Mouse (Mus musculus) lung, embryonic 14.5 days (tissue): Measurements from ENCODE around the gene Stx3. TPM values are rescaled to one million over a fixed set of nuclear protein-coding genes. Genes with fewer than 3 reads are reported as not detected.

Experiments used
- ATAC-seq: fragments of 200-750 bp; cut with Nextera tagmentation; 2 replicates; pipeline ENCODE4 v1.8.0; 2017; ENCODE audit warnings: mild to moderate bottlenecking, moderate TSS enrichment, moderate library complexity; ENCODE audit not compliant: insufficient read depth
- DNase-seq: peaks from one replicate; pipeline ENCODE4 v3.0.0-alpha.2; 2015
- H3K27ac ChIP-seq: fragments of 300-500 bp; sonication (generic); 2 replicates; pipeline ENCODE4 v1.5.1; 2014; ENCODE audit warnings: low read depth, mild to moderate bottlenecking, moderate library complexity
- H3K27me3 ChIP-seq: fragments of 300-500 bp; sonication (generic); 2 replicates; pipeline ENCODE4 v1.6.1; 2014; ENCODE audit warnings: low read length, control low read depth; ENCODE audit not compliant: insufficient read depth
- H3K36me3 ChIP-seq: fragments of 300-500 bp; sonication (generic); 2 replicates; pipeline ENCODE4 v1.6.1; 2014; ENCODE audit warnings: control low read depth; ENCODE audit not compliant: insufficient read depth
- H3K4me1 ChIP-seq: fragments of 300-500 bp; sonication (generic); 2 replicates; pipeline ENCODE4 v1.6.1; 2014; ENCODE audit warnings: antibody characterized with exemption, control low read depth; ENCODE audit not compliant: insufficient read depth
- H3K4me2 ChIP-seq: fragments of 300-500 bp; sonication (generic); 2 replicates; pipeline ENCODE4 v1.6.1; 2014; ENCODE audit warnings: mild to moderate bottlenecking
- H3K4me3 ChIP-seq: fragments of 300-500 bp; sonication (generic); 2 replicates; pipeline ENCODE4 v1.5.1; 2014; ENCODE audit warnings: low read depth, low read length
- H3K9ac ChIP-seq: fragments of 300-500 bp; sonication (generic); 2 replicates; pipeline ENCODE4 v1.6.1; 2014
- H3K9me3 ChIP-seq: fragments of 300-500 bp; sonication (generic); 2 replicates; pipeline ENCODE4 v1.6.1; 2016; ENCODE audit warnings: low read depth, low read length, control low read depth
- CTCF ChIP-seq: IDR thresholded peaks from 2 replicates; pipeline ENCODE4 v1.5.1; 2016; ENCODE audit warnings: antibody characterized with exemption, low read depth
- WGBS: fragments of 180-500 bp; shearing (Covaris S2); extraction: QIAGEN DNeasy Blood & Tissue Kit; methylation state at CpG from one replicate; pipeline ENCODE4 v1.1.7; 2014; 5-methylcytosine and 5-hydroxymethylcytosine counted together
- polyA plus RNA-seq: library from polyadenylated mRNA; unstranded; fragments of >200 nt; fragmentation: Nextera tagmentation; extraction: Ambion mirVana; gene quantifications from 2 replicates; pipeline ENCODE4 v1.2.1, GENCODE M21; 2014

Stx3 gene
- polyA plus RNA-seq, 1 experiment from 2014 or later, result 17.2 TPM

- ATAC-seq (no peak), DNase-seq (no peak)
- 38% methylated on average over 6 of the region's 6 CpGs for WGBS
- Histone ChIP-seq H3K27me3 (peaks cover 12% of the 10 kb centered on the region), H3K4me3 (no peak overlapping the region), H3K4me1 (0 out of 2 replicates have a peak, but pooled peaks cover 3% of the 10 kb centered on the region), H3K9ac (no peak overlapping the region), H3K36me3 (no peaks in the 10 kb centered on the region), H3K27ac (no peak overlapping the region), H3K4me2 (no peak overlapping the region), H3K9me3 (no peaks in the 10 kb centered on the region)
- no peak for TF ChIP-seq CTCF
Measured at GRCm38 (mm10) chr19:11816706-11817105, 2.5 kb downstream of the Stx3 start.

GRCm38 (mm10) chr19:11814742-11815333 is 4.4 kb downstream of the Stx3 start:
- no peak for ATAC-seq
- TF ChIP-seq CTCF, result no peak

GRCm38 (mm10) chr19:11813649-11814048 is 5.6 kb downstream of the Stx3 start:
- Histone ChIP-seq H3K9ac (no peak overlapping the region), H3K27ac (peak overlapping the region; percentile 58; the same call in 1 of the 2 replicates), H3K9me3 (no peaks in the 10 kb centered on the region), H3K4me3 (no peak overlapping the region), H3K4me2 (no peak overlapping the region), H3K27me3 (peaks cover 9% of the 10 kb centered on the region), H3K36me3 (no peaks in the 10 kb centered on the region), H3K4me1 (0 out of 2 replicates have a peak, but pooled peaks cover 3% of the 10 kb centered on the region)
- TF ChIP-seq CTCF, result no peak
- DNase-seq, result peak; percentile 35
- ATAC-seq, result no peak
- 14% methylated on average over 8 of the region's 8 CpGs for WGBS

More at GRCm38 (mm10) chr19:11814742-11815333, 4.4 kb downstream of the Stx3 start:
- H3K4me2 ChIP-seq, result no peak overlapping the region
- peaks cover 12% of the 10 kb centered on the region for H3K27me3 ChIP-seq
- WGBS, result 72% methylated on average over 6 of the region's 6 CpGs
- no peaks in the 10 kb centered on the region for H3K9me3 ChIP-seq
- 0 out of 2 replicates have a peak, but pooled peaks cover 3% of the 10 kb centered on the region for H3K4me1 ChIP-seq
- H3K27ac ChIP-seq, result no peak overlapping the region
- H3K9ac ChIP-seq, result no peak overlapping the region
- H3K36me3 ChIP-seq, result no peaks in the 10 kb centered on the region
- DNase-seq, result no peak
- H3K4me3 ChIP-seq, result no peak overlapping the region

- Histone ChIP-seq H3K4me3 (no peak overlapping the region), H3K9me3 (no peaks in the 10 kb centered on the region), H3K4me2 (no peak overlapping the region), H3K36me3 (no peaks in the 10 kb centered on the region), H3K9ac (no peak overlapping the region), H3K4me1 (0 out of 2 replicates have a peak, but pooled peaks cover 3% of the 10 kb centered on the region), H3K27me3 (peaks cover 5% of the 10 kb centered on the region; the same call in 1 of the 2 replicates), H3K27ac (no peak overlapping the region)
- ATAC-seq (no peak), DNase-seq (no peak)
- TF ChIP-seq CTCF, result no peak
- 62% methylated on average over 4 of the region's 4 CpGs for WGBS
Measured at GRCm38 (mm10) chr19:11813136-11813535, 6.1 kb downstream of the Stx3 start.

- Histone ChIP-seq H3K9me3 (no peaks in the 10 kb centered on the region), H3K27me3 (no peaks in the 10 kb centered on the region), H3K9ac (no peak overlapping the region), H3K27ac (no peak overlapping the region), H3K4me1 (no peaks in the 10 kb centered on the region), H3K4me2 (no peak overlapping the region), H3K4me3 (no peak overlapping the region), H3K36me3 (no peaks in the 10 kb centered on the region)
- WGBS, result 39% methylated on average over 5 of the region's 5 CpGs
- peak; percentile 60; the same call in 1 of the 2 replicates for ATAC-seq
- DNase-seq, result peak; percentile 47
- TF ChIP-seq CTCF, result no peak
Measured at GRCm38 (mm10) chr19:11811688-11812365, 7.4 kb downstream of the Stx3 start.

- 60% methylated on average over 1 of the region's 1 CpGs for WGBS
- no peak for DNase-seq
- H3K4me2 ChIP-seq, result no peak overlapping the region
Measured at GRCm38 (mm10) chr19:11810856-11811255, 8.3 kb downstream of the Stx3 start.

GRCm38 (mm10) chr19:11810003-11810758 is 9.0 kb downstream of the Stx3 start:
- Histone ChIP-seq H3K9me3 (no peaks in the 10 kb centered on the region), H3K36me3 (no peaks in the 10 kb centered on the region), H3K4me2 (no peak overlapping the region), H3K27ac (no peak overlapping the region), H3K27me3 (no peaks in the 10 kb centered on the region), H3K9ac (no peak overlapping the region), H3K4me1 (no peaks in the 10 kb centered on the region), H3K4me3 (no peak overlapping the region)
- DNase-seq (no peak), ATAC-seq (no peak)
- 66% methylated on average over 5 of the region's 5 CpGs for WGBS
- TF ChIP-seq CTCF, result no peak

More at GRCm38 (mm10) chr19:11810856-11811255, 8.3 kb downstream of the Stx3 start:
- ATAC-seq, result no peak
- H3K9ac ChIP-seq, result no peak overlapping the region
- no peaks in the 10 kb centered on the region for H3K36me3 ChIP-seq
- no peaks in the 10 kb centered on the region for H3K9me3 ChIP-seq
- no peak for TF ChIP-seq CTCF
- H3K4me3 ChIP-seq, result no peak overlapping the region
- no peaks in the 10 kb centered on the region for H3K27me3 ChIP-seq
- H3K4me1 ChIP-seq, result no peaks in the 10 kb centered on the region
- no peak overlapping the region for H3K27ac ChIP-seq
